Mouse (Mus musculus) left cerebral cortex, postnatal 25 days (tissue): ENCODE results near the gene AU018091. TPM values are rescaled to one million over a fixed set of nuclear protein-coding genes. Genes with fewer than 3 reads are reported as not detected.
"Not testable (repeated sequence)": the region's sequence is repeated elsewhere in the genome, so short reads cannot be mapped to it uniquely, and the experiment has no call there.

Experiments used
- DNase-seq, 2 experiments: peaks; one replicate each; pipeline ENCODE4 v3.0.0; 2022; ENCODE audit warnings: low spot score in 2 of 2, mixed read lengths in 1 of 2
- intact Hi-C: fragments of 180-260 bp; cut with DNase I; formaldehyde crosslinking; loops from one replicate; pipeline ENCODE4 v1.15.1; 2025
- total RNA-seq, 2 experiments: library from RNA; stranded (reverse); gene quantifications; 2 replicates each; pipeline ENCODE4 v1.2.3; 2021

AU018091 gene
- not detected for total RNA-seq

DNA sequence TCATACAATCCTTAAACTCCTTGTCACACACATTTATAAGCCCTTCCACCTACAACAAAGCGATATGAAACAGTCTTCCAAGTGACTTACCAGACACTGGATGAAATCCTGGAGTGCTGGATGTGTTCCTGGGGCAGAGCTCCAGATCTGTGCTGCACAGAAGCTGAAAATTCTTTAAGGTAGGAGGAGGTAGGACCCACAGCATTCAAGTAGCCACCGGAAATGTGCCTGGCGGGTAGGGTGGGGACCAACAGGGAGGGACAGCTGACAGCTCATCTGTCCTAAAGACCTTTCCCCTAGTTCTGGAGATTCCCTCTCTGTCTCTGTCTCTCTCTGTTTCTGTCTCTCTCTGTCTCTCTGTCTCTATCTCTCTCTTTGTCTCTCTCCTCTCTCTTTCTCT lies at the start of gene AU018091:
AU018091 (minus strand) TSS at position 279 of the 400 bp plus-strand sequence.
- no peak for DNase-seq
- intact Hi-C loops = no loop called here

DNA sequence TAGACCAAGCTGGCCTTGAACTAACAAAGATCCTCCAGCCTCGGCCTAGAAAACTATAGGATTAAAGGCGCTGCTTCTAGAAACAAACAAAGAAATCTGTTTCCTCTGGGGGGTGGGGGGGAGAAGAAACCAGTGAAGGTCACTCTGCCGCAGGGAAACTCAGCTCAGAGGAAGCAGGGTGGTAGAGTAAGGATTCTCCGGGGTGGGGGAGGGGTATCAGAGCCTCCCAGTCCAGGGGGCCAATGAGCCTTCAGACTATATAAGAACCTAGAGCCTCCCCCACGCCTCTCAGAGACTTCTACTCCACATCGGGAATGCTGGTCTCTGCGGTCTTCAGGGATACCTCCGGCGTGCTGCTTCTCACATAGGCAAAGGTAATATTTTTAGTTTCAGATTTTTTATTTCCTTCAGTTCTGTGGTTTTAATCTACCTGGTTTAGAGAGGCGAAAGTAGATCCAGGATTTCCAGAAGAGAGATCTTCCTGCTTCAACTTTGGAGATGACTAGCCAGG lies 48.6 kb upstream of the AU018091 start:
- intact Hi-C loops = no loop called here
- no peak for DNase-seq

- no peak for DNase-seq
- intact Hi-C loops = no loop called here
These were observed 47.3 kb upstream of the AU018091 start for GRCm38 (mm10) chr7:3216331-3216730.

DNA sequence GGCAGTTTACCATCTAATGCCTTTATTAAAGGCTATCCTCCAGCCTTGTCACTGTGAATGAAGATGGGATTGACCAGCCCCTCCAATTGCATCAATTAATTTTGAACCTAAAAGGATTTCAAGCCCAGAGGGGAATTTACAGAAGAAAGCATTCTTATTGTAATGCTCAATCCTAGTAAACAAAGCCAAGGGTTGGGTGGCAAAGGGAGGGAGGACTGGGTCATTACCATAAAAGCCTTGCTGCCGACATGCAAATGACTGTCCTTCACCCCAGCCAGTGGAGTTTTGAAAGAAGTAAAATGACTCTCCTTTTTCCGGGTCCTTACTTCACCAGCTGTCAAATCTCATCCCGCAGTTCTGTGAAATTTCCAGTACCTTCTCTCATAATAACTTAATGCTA lies 44.6 kb upstream of the AU018091 start:
- no peak for DNase-seq
- intact Hi-C loops = no loop called here

DNA sequence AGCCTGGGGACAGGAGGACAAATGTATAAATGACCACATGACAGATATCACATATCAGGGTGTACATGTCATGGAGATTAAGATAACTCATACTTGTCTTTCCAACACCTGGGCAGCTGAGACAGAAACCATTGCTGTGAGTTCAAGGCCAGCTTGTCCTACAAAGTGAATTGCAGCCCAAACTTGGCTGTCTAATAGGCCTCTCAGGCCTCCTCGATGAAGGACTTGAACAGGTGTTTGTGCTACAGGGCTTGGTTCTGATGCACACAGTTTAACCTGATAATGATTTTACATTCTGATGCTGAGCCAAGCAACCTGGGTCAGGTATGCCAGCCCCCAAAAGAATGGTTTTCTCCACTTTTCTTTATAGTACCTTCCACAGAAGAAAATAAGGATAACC lies 44.2 kb upstream of the AU018091 start:
- intact Hi-C loops = no loop called here
- no peak for DNase-seq

GRCm38 (mm10) chr7:3212002-3212790 lies 43.2 kb upstream of the AU018091 start:
- DNase-seq = no peak
- intact Hi-C loops = no loop called here

- intact Hi-C loops = no loop called here
- no peak for DNase-seq
These were observed 42.5 kb upstream of the AU018091 start for GRCm38 (mm10) chr7:3211518-3211917.

DNA sequence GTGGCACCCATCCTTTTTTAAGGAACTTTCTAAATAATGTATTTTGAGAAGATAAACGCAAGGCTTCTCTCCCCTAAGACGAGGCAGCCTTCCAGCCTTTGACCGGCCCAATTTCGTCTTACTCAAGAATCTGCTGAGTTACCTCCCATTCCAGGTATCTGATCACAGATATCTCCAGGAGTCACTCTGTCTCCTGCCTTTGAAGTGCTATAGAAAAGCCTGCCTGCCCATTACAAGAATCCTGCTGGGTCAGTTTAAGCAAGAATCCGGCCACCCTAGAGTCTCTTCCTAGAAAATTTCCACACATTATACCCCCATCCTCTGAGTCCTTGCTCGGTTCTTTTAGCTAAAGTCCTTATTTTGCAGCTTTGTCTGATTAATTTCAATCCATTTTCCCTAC lies 41.6 kb upstream of the AU018091 start:
- intact Hi-C loops = no loop called here
- DNase-seq = no peak

GRCm38 (mm10) chr7:3206520-3206919 lies 37.5 kb upstream of the AU018091 start:
- no peak for DNase-seq

GRCm38 (mm10) chr7:3204628-3205027 lies 35.6 kb upstream of the AU018091 start:
- no peak for DNase-seq
- intact Hi-C loops = no loop called here

More at GRCm38 (mm10) chr7:3206520-3206919, 37.5 kb upstream of the AU018091 start:
- intact Hi-C loops = no loop called here

GRCm38 (mm10) chr7:3203890-3204289 lies 34.9 kb upstream of the AU018091 start:
- intact Hi-C loops = no loop called here

DNA sequence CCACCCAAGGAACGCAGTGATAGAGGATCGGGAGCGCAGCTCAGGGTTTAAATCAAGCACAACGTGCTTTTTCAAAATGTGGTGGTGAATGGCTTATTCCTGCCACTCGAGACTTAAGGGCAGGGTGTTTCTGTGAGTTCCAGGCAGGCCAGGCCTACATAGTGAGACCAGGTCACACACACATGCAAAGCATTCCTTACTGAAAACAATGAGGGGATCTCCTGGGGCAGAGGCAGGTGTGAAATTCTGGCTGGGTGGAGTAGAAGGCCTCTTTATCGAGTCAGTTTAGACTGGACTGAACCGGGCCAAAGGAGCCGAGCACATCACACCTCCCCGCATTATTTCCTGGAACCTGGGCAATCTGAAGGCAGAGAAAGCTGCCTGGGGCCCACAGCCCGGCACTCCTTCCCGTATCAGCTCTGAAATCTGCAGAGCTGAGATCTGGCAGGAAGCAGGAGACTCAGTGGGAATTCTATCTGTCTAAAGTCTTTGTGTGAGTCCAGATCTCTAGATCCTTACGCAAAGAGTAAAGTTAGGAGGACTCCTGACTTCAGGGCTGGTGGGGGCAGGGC lies 32.2 kb upstream of the AU018091 start:
- intact Hi-C loops = no loop called here
- DNase-seq = no peak

More at GRCm38 (mm10) chr7:3203890-3204289, 34.9 kb upstream of the AU018091 start:
- no peak for DNase-seq

GRCm38 (mm10) chr7:3198884-3199283 lies 29.9 kb upstream of the AU018091 start:
- intact Hi-C loops = no loop called here
- no peak for DNase-seq

GRCm38 (mm10) chr7:3195850-3196249 lies 26.8 kb upstream of the AU018091 start:
- DNase-seq = no peak
- intact Hi-C loops = no loop called here

- intact Hi-C loops = no loop called here
- DNase-seq = no peak
These were observed 25.5 kb upstream of the AU018091 start for GRCm38 (mm10) chr7:3194531-3194930.

GRCm38 (mm10) chr7:3193905-3194304 lies 24.9 kb upstream of the AU018091 start:
- intact Hi-C loops = no loop called here
- peak; percentile 14 to 35 for DNase-seq

DNA sequence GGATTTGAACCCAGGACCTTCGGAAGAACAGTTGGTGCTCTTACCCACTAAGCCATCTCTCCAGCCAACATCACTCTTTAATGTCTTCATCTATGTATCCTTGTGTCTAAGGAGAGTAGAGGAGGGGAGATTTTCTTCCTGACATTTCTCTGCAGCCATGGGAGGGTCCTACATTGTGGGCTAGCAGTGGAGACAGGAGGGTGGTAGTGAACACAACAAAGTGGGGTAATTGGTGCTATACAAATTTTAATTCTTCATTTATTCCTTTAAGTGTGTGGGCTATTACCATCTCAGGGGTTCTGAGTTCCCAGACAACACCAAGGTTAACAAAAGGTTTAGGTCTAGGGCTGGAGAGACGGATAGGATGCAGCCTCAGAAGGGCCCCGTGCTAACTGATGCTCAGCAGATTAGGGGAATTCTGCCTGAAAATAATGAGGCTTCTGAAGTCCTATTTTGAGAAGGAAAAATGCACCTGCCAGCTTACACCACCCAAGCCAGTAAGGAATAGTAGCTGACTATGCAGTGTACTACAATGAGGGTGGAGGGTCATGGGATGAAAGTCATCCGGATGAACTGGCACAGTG lies 24.1 kb upstream of the AU018091 start:
- intact Hi-C loops = no loop called here
- DNase-seq = no peak

- intact Hi-C loops = no loop called here
- DNase-seq = no peak
These were observed 23.0 kb upstream of the AU018091 start for GRCm38 (mm10) chr7:3191971-3192498.

DNA sequence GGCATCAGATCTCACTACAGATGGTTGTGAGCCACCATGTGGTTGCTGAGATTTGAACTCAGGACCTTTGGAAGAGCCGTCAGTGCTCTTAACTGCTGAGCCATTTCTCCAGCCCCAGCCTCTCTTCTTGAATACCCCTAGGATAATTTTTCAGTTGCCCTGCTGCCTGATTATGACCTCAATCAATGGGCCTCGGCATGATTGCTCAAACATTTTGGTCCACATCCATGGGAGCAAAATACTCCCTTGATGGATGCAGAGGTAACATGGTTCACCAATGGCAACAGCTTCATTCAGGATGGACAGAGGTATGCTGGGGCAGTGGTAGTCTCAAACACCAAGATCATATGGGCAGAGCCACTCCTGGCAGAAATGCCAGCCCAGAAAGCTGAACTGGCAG lies 17.7 kb upstream of the AU018091 start:
- intact Hi-C loops, DNase-seq: not testable (repeated sequence)

DNA sequence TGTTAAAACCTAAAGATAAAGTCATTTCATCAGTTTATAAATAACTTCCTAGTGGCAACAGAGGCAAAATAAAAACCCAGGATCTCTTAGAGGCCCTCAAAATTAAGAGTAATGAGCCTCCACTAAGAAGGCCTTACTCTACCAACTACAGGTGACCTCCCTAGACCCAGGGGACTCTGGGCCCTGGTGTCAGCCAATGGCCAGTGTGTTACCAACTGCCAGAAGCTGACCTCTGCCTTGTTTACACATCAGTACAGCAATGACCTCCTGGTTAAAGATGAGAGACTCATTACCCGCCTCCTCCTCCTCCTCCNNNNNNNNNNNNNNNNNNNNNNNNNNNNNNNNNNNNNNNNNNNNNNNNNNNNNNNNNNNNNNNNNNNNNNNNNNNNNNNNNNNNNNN lies 17.1 kb upstream of the AU018091 start:
- intact Hi-C loops = no loop called here
- no peak for DNase-seq

- intact Hi-C loops = no loop called here
- DNase-seq = no peak
These were observed 15.4 kb upstream of the AU018091 start for GRCm38 (mm10) chr7:3184394-3184793.
